Mouse (Mus musculus): ENCODE data around the gene Agpat2.

Gene Agpat2

DNA sequence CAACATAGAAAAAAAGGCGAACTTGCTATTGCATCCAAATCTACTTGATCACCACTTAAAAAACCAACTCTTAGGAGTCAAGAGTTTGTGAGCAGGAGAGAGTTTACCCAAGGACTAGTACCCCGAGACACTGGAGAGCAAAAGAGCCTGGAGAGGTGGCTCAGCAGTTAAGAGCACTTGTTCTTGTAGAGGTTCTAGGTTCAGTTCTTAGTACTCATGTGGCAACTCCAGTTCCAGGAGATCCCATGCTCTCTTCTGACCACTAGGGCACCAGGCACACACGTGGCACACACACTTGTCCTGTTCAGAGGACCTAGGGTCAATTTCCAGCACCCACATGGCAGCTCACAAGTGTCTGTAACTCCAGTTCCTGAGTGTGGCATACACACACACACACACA is 21.9 kb upstream of the Agpat2 start:
- DNase-seq (ENCODE audit: low read depth, low spot score): no peak

- DNase-seq (ENCODE audit: low read depth, low spot score): no peak
Measured at GRCm38 (mm10) chr2:26625419-26625818, 21.2 kb upstream of the Agpat2 start.

DNA sequence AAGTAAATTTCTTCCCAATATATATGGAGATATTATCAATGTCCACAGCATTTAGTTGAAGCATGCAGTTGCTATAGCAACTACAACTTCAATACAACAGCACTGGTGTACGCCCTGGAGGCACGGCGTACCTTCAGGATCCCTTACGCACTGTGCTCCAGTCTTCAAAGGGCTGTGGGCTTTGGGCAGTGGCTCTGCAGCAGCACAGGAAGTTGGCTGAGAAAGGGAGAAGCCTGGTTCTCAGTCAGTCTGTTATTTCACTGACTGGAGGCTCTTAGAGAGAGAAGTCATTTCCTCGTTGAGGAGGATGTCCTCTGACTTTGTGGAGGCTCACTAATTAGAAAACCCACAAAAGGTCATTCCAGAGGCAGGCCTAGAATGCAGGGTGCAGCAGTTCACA is 18.8 kb upstream of the Agpat2 start:
- no peak for DNase-seq (ENCODE audit: low read depth, low spot score)

DNA sequence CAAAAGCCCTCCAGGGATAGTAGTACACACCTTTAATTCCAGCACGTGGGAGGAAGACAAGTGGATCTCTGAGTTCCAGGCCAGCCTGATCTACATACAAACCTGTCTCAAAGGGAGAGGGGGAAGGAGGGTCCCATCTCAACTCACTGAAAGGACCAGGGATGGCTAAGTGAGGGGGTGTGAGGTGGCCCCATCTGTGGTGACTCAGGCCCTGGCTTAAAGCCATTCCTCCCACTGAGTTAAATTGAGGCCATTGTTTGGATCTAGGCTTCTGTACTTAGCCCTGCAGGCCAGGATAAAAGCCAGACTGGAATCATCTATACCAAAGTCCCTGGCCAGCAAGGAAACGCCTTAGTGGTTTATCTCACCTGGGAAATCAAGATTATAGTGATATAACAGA is 17.0 kb upstream of the Agpat2 start:
- DNase-seq (ENCODE audit: low read depth, low spot score): no peak

- DNase-seq (ENCODE audit: low read depth, low spot score): no peak
Measured at GRCm38 (mm10) chr2:26617928-26618327, 13.7 kb upstream of the Agpat2 start.

GRCm38 (mm10) chr2:26617331-26617730 is 13.1 kb upstream of the Agpat2 start:
- DNase-seq (ENCODE audit: low read depth, low spot score): no peak

- no peak for DNase-seq (ENCODE audit: low read depth, low spot score)
Measured at GRCm38 (mm10) chr2:26615459-26616124, 11.4 kb upstream of the Agpat2 start.

DNA sequence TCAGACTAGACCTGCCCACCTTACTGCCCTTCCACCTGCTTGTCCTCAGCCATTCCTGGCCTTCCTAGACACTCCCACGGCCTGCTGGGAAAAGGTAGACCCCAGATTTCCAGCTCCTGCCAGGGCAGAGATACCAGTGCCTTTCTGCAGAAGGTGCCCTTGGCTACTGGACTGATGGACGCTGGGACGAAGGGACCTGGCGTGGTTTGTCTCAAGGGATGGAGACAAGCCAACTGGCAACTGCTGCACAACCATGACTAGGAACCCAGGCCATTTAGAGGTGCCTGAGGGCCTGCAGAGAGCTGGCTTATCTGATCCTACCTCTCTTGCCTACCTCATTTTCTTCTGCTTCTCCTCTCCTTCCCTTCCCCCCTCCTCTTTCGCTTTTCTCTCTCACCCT is 10.7 kb upstream of the Agpat2 start:
- no peak for DNase-seq (ENCODE audit: low read depth, low spot score)

DNA sequence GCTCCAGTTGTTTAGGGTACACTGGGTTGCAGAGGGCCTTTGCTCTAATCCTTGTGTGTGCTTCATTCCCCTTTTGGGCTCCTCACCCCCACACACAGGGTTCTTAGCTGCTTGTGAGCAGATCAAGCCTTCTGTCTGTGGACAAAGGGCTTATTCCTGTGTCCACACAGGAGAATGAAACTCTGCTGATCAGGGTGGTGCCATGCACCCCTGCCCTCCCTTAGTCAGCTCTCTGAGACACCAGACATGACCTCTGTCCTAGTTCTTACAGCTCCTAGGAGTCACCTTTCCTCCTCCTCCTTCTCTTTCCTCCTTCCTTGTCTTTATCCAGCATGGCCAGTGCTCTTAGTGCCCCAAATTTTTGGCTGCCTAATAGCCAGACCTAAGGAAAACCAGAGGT is 7.7 kb upstream of the Agpat2 start:
- no peak for DNase-seq (ENCODE audit: low read depth, low spot score)

DNA sequence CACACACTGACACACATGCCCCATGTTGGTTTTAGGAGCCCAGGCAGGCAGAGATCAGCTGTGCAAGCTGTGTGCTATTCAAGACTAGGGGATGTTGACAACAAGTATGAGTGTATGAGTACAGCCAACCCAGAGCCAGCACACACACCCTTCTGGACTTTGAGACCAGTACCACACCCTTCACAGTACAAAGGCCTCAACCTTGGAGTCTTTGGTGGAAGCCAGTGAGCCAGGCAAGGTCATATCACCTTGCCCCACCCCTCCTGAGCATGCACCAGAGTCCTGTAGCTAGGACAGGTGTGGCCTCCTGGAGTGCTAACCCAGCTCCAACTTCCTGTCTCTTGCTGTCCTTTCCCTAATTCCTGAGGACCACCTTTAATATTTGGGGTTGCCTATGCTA is 6.8 kb upstream of the Agpat2 start:
- no peak for DNase-seq (ENCODE audit: low read depth, low spot score)

DNA sequence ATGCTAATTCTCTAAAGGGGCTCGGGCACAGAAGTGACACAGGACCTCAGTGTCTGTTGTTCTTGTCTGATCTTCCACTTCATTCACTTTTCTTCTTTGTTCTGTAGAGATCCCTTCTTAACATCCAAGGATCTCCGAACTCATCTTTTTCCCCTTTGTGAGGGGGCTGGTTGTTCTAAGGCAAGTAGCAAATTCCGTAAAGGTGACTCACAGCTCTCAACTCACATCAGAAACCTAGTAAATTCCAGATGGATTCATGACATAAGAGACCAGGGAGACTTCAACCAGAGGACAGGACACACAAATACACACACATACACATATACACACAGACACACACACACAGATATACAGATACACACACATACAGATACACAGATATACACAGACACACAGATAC is 6.3 kb upstream of the Agpat2 start:
- no peak for DNase-seq (ENCODE audit: low read depth, low spot score)

GRCm38 (mm10) chr2:26609261-26609661 is 5.0 kb upstream of the Agpat2 start:
- no peak for DNase-seq (ENCODE audit: low read depth, low spot score)

DNA sequence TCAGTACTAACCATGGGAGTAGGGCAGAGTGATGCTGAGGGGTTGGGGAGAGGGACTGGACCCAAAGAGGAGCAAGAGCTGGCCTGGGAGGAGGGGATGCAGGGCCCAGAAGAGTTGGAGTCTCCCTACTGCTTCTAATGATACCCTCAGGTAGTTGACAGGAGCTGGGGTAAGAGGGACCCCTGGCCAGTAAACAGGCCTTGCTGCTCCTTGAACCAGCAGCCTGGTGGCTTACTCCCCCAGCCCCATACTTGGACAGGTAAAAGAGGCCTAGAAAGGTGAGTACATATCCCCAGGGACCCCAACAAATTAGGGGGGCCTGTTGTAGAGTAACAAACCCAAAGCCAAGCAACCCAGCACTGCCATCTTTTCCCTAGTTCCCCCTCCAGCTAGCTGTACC is 4.6 kb upstream of the Agpat2 start:
- DNase-seq (ENCODE audit: low read depth, low spot score): no peak

DNA sequence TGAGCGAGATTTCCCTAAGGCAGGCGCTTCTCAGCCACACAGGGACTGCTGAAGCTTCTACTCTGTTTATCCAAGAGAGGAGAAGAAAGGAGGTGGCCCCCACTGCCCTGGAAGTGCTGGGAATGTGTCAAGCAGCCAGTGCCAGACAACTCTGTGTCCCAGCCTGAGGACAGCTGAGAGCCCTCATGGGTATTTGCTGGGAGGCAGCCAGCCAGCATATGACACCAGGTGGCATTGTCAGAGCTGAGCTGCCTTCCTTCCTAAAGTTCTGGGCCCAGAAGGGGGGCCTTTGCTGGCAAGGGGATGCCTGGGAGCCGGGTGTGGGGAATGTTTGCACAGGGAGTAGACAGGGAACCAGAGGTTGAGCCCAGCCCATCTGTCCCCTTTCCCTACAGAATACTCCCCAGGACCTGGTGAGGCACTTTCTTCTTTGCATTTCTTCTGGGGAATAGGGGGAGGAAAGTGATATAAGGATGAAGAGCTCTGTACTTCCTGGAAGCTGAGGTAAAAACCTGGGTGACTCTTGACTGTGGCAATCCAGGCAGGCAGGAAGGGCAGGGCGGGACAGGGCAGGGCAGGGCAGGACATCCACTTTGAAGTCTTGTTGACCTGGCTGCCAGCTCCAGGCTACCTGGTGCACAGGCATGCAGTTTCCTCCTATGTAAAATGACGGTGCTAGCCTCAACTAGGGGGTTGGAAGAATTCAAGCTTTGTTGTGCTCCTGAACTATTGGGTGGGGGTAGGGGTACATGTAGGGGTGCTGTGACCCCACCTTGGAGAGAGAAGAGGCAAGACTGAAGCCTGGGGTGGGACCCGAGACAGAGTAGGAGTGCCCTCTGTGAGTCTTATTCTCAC is 3.1 kb upstream of the Agpat2 start:
- DNase-seq (ENCODE audit: low read depth, low spot score): no peak

- DNase-seq (ENCODE audit: low read depth, low spot score): no peak
Measured at GRCm38 (mm10) chr2:26606579-26606978, 2.4 kb upstream of the Agpat2 start.

DNA sequence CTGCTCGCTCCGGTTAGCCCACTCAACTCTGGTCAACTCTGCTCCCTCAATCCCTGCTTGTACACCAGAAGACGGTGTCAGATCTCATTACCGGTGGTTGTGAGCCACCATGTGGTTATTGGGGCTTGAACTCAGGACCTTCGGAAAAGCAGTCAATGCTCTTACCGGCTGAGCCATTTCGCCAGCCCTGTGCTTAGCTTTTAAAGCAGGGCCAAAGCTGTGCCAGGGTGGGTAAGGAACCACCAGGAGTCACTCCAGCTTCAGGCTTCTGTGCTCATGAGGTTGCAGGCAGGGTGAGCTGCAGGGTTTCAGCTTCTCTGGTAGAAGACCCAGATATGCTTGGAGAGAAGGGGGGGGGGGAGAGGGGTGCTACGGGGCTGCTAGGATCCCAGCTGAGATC is 1.1 kb upstream of the Agpat2 start:
- no peak for DNase-seq (ENCODE audit: low read depth, low spot score)

GRCm38 (mm10) chr2:26603159-26603558 is 1.1 kb downstream of the Agpat2 start:
- no peak for DNase-seq (ENCODE audit: low read depth, low spot score)

DNA sequence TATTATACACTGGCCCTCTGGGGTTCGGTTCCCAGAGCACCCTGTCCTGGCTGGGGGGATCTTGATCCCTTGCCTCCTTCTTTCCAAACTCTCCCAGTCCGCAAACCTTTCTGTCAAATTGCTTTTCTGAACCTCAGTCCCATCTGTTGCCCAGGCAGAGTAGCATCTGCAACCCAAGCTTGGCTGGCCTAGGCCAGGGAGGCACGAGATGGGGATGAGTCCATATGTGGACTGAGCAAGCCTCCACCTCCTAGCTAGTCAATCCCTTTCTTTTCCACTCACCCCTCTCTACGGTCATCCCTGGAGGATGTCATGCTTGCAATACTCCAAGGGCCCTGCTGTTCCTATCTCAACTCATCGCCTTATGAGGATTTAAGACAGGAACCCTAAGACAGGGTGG is 1.6 kb downstream of the Agpat2 start:
- DNase-seq (ENCODE audit: low read depth, low spot score): no peak

DNA sequence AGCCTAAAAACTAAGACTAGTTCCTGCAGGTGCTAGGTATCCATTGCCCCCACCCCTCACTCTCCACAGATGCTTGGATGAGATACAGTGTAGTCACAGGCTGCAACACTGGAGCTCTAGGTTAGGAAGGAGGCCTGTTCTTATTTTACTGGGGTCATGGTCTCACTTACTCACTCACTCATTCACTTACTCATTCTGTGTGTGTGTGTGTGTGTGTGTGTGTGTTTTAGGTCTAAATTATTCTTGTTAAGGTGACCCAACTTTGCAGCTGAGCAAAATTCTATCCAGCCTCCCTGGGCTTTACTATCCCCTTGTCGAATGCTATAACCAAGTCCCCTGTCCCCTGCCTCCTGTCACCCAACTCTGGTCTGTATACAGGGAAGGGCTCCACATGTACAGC is 2.6 kb downstream of the Agpat2 start:
- DNase-seq (ENCODE audit: low read depth, low spot score): no peak

DNA sequence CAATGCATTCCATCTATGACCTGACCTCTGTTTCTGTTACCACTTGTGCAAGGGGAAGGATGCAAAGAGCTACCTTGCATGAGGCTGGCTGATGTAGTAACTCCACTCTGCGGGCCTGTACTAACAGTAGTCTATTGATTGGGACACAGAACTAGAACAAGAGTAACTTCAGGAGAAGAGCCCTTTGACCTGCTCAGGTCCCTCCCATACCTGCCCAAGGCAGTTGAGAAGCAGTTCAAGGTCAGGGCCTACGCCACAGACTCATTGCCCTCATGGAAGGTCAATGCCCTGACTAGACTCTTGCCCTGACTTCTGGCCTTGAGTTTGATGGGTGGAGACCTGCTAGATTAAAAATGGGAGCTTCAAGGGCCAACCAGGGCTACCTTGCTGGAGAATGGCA is 3.6 kb downstream of the Agpat2 start:
- DNase-seq (ENCODE audit: low read depth, low spot score): no peak

GRCm38 (mm10) chr2:26599965-26600364 is 4.3 kb downstream of the Agpat2 start:
- no peak for DNase-seq (ENCODE audit: low read depth, low spot score)

DNA sequence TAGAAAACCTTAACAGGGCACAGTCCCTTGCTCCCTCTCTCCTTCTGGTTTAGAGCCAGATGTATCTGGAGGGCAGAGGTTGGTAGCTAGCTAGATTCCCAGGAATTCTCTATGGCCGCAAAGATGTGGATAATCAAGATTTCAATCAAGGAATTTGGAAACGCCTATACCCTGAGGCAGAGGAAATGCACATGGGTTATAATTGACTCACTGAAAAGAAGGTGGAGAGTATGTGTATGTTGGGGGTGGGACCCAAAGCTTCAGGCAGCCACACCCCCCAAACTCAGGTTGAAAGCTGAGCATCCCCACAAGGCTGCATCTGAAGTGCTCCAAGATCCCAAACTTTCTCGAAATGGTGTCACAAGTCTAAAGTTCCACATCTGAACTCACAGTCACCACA is 5.8 kb downstream of the Agpat2 start:
- DNase-seq (ENCODE audit: low read depth, low spot score): no peak

DNA sequence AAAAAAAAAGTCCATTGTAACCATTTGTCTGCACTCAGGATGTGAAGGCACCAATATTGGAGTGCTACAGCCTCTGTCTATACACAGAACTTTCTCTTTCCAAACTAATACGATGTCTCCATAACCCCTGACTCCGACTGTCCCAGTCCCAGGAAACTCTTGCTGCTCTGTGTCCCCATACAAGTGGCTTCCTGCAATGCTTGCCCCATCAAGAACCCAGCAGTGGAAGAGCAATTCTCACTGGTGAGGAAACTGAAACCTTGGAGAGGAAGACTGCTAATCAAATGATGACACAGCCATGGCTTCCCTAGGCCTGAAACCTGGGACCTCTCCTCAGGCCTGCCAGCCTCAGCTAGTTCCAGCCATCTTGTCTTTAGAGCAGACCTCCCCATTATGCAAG is 6.4 kb downstream of the Agpat2 start:
- DNase-seq (ENCODE audit: low read depth, low spot score): no peak
